Mouse (Mus musculus): ENCODE measurements around the gene Ffar1. TPM values are rescaled to one million over a fixed set of nuclear protein-coding genes. Genes with fewer than 3 reads are reported as not detected.
"Not testable (repeated sequence)": the region's sequence is repeated elsewhere in the genome, so short reads cannot be mapped to it uniquely, and the experiment has no call there.

Gene Ffar1
- polyA plus RNA-seq, 1 experiment from 2014 or later = not detected

DNA sequence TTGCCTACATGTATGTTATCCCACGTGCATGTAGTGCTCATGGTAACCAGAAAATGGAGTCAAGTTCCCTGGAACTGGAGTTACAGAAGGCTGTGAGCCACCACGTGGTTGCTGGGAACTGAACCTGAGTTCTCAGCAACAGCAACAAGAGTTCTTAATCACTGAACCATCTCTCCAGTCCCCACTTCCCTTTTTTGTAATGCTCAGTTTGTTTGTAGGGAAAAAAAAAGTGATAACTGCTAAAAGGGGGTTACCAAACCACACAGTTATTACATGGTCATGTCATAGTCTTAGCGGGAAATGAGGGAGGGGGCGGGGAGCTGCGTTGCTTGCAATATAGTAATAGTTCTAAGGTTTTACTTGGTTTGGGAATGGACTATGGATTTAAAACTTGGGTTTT is 19.3 kb downstream of the Ffar1 start:
- Histone ChIP-seq H3K36me3 (ENCODE audit: control insufficient read depth, insufficient read depth, low read length) (no peaks in the 10 kb centered on the region), H3K4me2 (replicated peaks; ENCODE audit: low read depth, low read length) (no peak overlapping the region), H3K9ac (ENCODE audit: low read depth, low read length) (no peak overlapping the region), H3K27ac (ENCODE audit: low read depth, low read length) (no peak overlapping the region), H3K27me3 (ENCODE audit: control insufficient read depth, insufficient read depth, low read length) (no peaks in the 10 kb centered on the region), H3K4me3 (ENCODE audit: low read length) (no peak overlapping the region), H3K4me1 (ENCODE audit: control insufficient read depth, insufficient read depth, low read length) (no peaks in the 10 kb centered on the region), H3K9me3 (ENCODE audit: control insufficient read depth, low read length) (no peaks in the 10 kb centered on the region)
- 80% methylated on average over 5 of the region's 5 CpGs for WGBS
- no peak for ATAC-seq (ENCODE audit: low FRiP score, low TSS enrichment)

DNA sequence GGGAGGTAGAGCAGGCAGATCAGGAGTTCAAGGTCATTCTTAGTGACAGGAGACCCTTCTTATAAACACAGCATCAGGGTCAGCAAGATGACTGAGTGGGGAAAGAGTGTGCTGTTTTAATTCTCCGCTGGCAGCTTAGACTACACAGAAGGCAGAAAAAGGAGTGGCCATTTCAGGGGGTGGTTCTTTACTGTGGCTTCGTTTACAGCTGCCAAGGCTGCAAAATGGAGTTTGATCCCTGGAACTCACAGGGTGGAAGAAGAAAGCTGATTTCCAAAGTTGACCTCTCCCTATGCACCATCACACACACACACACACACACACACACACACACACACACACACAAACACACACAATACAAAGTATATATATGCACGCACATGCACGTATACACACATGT is 20.0 kb downstream of the Ffar1 start:
- no peak for ATAC-seq (ENCODE audit: low FRiP score, low TSS enrichment)
- H3K9ac ChIP-seq (ENCODE audit: low read depth, low read length) = no peak overlapping the region
- 71% methylated on average over 4 of the region's 4 CpGs for WGBS

DNA sequence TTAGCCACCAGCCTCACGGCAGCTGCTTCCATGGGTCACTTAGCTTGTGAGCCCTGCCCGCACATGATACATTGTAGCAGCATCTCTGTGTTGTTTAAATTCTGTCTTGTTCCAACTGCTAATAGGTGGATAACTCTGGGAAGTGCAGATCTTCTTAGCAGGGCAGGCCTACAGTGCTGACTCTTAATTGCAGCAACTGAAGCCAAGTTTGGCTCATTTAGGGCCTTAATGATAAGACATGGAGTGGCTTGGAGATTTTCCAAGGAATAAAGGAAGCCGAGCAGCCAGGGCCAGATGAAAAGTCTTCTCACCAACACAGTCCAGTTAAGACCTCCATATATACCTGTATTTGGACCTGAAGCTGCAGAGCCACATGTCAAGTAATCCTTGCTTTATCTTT is 21.1 kb downstream of the Ffar1 start:
- Histone ChIP-seq H3K36me3 (ENCODE audit: control insufficient read depth, insufficient read depth, low read length) (no peaks in the 10 kb centered on the region), H3K9me3 (ENCODE audit: control insufficient read depth, low read length) (no peaks in the 10 kb centered on the region), H3K27me3 (ENCODE audit: control insufficient read depth, insufficient read depth, low read length) (no peaks in the 10 kb centered on the region), H3K27ac (ENCODE audit: low read depth, low read length) (no peak overlapping the region), H3K4me3 (ENCODE audit: low read length) (no peak overlapping the region), H3K9ac (ENCODE audit: low read depth, low read length) (no peak overlapping the region), H3K4me2 (replicated peaks; ENCODE audit: low read depth, low read length) (no peak overlapping the region), H3K4me1 (ENCODE audit: control insufficient read depth, insufficient read depth, low read length) (no peaks in the 10 kb centered on the region)
- WGBS = 79% methylated on average over 3 of the region's 3 CpGs
- no peak for ATAC-seq (ENCODE audit: low FRiP score, low TSS enrichment)

More for the DNA sequence above, 20.0 kb downstream of the Ffar1 start:
- no peaks in the 10 kb centered on the region for H3K9me3 ChIP-seq (ENCODE audit: control insufficient read depth, low read length)
- no peak overlapping the region for H3K27ac ChIP-seq (ENCODE audit: low read depth, low read length)
- no peak overlapping the region for H3K4me3 ChIP-seq (ENCODE audit: low read length)
- H3K4me1 ChIP-seq (ENCODE audit: control insufficient read depth, insufficient read depth, low read length) = no peaks in the 10 kb centered on the region
- H3K27me3 ChIP-seq (ENCODE audit: control insufficient read depth, insufficient read depth, low read length) = no peaks in the 10 kb centered on the region
- H3K4me2 ChIP-seq (replicated peaks; ENCODE audit: low read depth, low read length) = no peak overlapping the region
- no peaks in the 10 kb centered on the region for H3K36me3 ChIP-seq (ENCODE audit: control insufficient read depth, insufficient read depth, low read length)

DNA sequence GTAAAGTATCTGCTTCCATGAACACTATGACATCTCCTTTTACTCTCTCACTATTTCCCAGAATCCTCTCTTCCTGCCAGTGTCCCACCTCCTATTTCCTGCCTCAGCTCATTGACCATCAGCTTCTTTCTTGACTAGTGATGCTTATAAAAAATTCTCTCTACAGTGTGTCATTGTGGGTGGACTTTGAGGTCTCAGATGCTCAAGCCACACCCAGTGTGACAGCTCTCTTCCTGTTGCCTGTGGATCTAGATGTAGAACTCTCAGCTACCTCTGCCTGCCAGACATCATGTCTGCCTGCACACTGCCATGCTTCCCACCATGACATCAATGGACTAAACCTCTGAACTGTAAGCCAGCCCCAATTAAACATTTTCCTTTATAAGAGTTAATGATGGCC is 24.1 kb downstream of the Ffar1 start:
- H3K4me1 ChIP-seq (ENCODE audit: control insufficient read depth, insufficient read depth, low read length) = no peaks in the 10 kb centered on the region
- H3K9me3 ChIP-seq (ENCODE audit: control insufficient read depth, low read length) = no peaks in the 10 kb centered on the region
- no peaks in the 10 kb centered on the region for H3K36me3 ChIP-seq (ENCODE audit: control insufficient read depth, insufficient read depth, low read length)
- H3K4me2 ChIP-seq (replicated peaks; ENCODE audit: low read depth, low read length) = no peak overlapping the region
- no peaks in the 10 kb centered on the region for H3K27me3 ChIP-seq (ENCODE audit: control insufficient read depth, insufficient read depth, low read length)
- ATAC-seq (ENCODE audit: low FRiP score, low TSS enrichment) = no peak
- no peak overlapping the region for H3K4me3 ChIP-seq (ENCODE audit: low read length)
- no peak overlapping the region for H3K9ac ChIP-seq (ENCODE audit: low read depth, low read length)
- no peak overlapping the region for H3K27ac ChIP-seq (ENCODE audit: low read depth, low read length)

DNA sequence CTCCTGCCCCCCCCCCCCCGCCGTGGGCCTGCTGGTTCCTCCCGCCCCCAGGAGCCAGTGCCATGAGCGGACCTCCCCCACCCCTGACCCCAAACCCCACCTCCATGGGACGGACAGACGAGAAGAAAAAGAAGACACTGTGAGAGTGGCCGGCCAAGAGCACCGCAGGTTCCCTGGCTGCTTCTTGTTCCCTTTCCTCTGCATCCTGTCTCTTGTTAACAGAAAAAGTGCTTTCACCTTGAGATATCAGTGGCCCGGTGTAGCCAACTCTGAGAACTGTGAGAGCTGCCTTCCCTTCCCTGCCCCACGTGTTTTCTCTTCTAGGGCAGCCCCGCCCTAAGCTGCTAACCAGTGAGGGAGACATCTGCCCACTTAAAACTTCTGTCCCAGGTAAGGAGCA is 28.7 kb downstream of the Ffar1 start:
- ATAC-seq (ENCODE audit: low FRiP score, low TSS enrichment) = not testable (repeated sequence)

DNA sequence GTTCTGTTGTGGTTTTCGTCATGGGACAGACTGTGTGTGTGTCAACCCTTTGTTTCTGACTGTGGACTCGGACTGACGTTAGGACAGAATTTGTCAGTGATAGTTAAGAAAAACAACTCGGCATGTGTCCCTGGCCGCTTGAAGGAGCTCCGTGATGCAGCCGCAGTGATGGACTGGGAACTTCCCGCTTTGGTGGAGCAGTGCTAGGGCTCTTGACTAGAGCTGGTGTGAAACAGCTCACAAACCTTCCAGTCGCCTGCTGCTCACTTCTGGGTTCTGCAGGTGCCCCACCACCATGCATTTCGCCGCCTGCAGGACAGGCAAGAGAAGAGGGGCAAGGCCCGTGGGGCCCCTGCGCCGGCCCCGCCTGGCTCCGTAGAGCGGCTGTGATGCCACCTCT is 29.1 kb downstream of the Ffar1 start:
- H3K27ac ChIP-seq (ENCODE audit: low read depth, low read length) = no peak overlapping the region
- H3K4me2 ChIP-seq (replicated peaks; ENCODE audit: low read depth, low read length) = no peak overlapping the region
- ATAC-seq (ENCODE audit: low FRiP score, low TSS enrichment) = no peak
- H3K27me3 ChIP-seq (ENCODE audit: control insufficient read depth, insufficient read depth, low read length) = no peaks in the 10 kb centered on the region
- H3K36me3 ChIP-seq (ENCODE audit: control insufficient read depth, insufficient read depth, low read length) = no peaks in the 10 kb centered on the region
- H3K4me1 ChIP-seq (ENCODE audit: control insufficient read depth, insufficient read depth, low read length) = no peaks in the 10 kb centered on the region
- H3K9me3 ChIP-seq (ENCODE audit: control insufficient read depth, low read length) = no peaks in the 10 kb centered on the region
- no peak overlapping the region for H3K4me3 ChIP-seq (ENCODE audit: low read length)
- H3K9ac ChIP-seq (ENCODE audit: low read depth, low read length) = no peak overlapping the region
- 82% methylated on average over 9 of the region's 17 CpGs for WGBS

More for the DNA sequence above, 28.7 kb downstream of the Ffar1 start:
- not testable (repeated sequence) for H3K36me3 ChIP-seq (ENCODE audit: control insufficient read depth, insufficient read depth, low read length); H3K9me3 ChIP-seq (ENCODE audit: control insufficient read depth, low read length); H3K27ac ChIP-seq (ENCODE audit: low read depth, low read length); H3K27me3 ChIP-seq (ENCODE audit: control insufficient read depth, insufficient read depth, low read length); H3K4me3 ChIP-seq (ENCODE audit: low read length); H3K4me2 ChIP-seq (replicated peaks; ENCODE audit: low read depth, low read length); H3K4me1 ChIP-seq (ENCODE audit: control insufficient read depth, insufficient read depth, low read length); H3K9ac ChIP-seq (ENCODE audit: low read depth, low read length)
- WGBS = 49% methylated on average over 7 of the region's 11 CpGs

DNA sequence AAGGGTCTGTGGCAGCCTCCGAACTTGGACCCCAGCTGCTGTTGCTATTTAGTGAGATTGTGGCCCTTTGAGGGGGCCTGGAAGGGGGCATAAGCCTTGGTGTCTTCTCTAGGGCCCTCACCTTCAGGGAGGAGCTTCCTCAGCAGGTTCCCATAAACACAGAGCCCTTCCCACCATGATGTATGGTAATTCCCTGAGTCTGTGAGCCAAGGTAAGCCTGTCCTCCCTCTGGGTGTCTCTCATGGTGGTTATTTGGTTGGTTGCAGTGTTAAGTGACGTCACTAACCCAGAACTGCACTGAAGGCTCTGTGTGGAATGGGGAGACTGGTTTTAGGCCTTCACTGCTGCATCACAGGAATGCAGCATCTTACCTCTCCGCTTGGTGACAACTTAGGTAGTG is 31.9 kb downstream of the Ffar1 start:
- no peak overlapping the region for H3K9ac ChIP-seq (ENCODE audit: low read depth, low read length)
- WGBS = 69% methylated on average over 3 of the region's 3 CpGs
- H3K4me3 ChIP-seq (ENCODE audit: low read length) = no peak overlapping the region
- ATAC-seq (ENCODE audit: low FRiP score, low TSS enrichment) = no peak
- H3K27me3 ChIP-seq (ENCODE audit: control insufficient read depth, insufficient read depth, low read length) = no peaks in the 10 kb centered on the region
- H3K4me1 ChIP-seq (ENCODE audit: control insufficient read depth, insufficient read depth, low read length) = no peaks in the 10 kb centered on the region
- H3K4me2 ChIP-seq (replicated peaks; ENCODE audit: low read depth, low read length) = no peak overlapping the region
- H3K36me3 ChIP-seq (ENCODE audit: control insufficient read depth, insufficient read depth, low read length) = no peaks in the 10 kb centered on the region
- H3K9me3 ChIP-seq (ENCODE audit: control insufficient read depth, low read length) = no peaks in the 10 kb centered on the region
- no peak overlapping the region for H3K27ac ChIP-seq (ENCODE audit: low read depth, low read length)

DNA sequence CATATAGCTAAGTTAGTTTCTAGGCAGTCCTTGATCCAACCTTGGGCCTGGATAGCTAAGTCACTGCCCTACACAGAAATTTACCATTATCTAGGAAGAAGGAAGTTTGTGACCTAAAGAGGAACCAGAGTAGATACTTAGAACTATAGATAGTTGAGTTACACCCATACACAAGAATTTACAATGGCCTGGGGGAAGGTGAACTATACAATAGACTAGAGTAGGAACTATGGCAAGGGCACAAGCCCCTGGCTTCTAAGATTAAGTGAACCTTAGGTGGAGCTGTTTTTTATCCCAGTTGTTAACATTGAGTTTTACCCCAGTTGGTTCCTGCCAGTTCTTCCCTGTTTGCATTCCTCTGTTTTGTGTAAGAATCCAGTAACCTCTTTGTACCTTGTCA is 32.5 kb downstream of the Ffar1 start:
- H3K9me3 ChIP-seq (ENCODE audit: control insufficient read depth, low read length); H3K27ac ChIP-seq (ENCODE audit: low read depth, low read length); H3K4me2 ChIP-seq (replicated peaks; ENCODE audit: low read depth, low read length); ATAC-seq (ENCODE audit: low FRiP score, low TSS enrichment); H3K36me3 ChIP-seq (ENCODE audit: control insufficient read depth, insufficient read depth, low read length); H3K4me3 ChIP-seq (ENCODE audit: low read length); H3K9ac ChIP-seq (ENCODE audit: low read depth, low read length); H3K4me1 ChIP-seq (ENCODE audit: control insufficient read depth, insufficient read depth, low read length); H3K27me3 ChIP-seq (ENCODE audit: control insufficient read depth, insufficient read depth, low read length): not testable (repeated sequence)

DNA sequence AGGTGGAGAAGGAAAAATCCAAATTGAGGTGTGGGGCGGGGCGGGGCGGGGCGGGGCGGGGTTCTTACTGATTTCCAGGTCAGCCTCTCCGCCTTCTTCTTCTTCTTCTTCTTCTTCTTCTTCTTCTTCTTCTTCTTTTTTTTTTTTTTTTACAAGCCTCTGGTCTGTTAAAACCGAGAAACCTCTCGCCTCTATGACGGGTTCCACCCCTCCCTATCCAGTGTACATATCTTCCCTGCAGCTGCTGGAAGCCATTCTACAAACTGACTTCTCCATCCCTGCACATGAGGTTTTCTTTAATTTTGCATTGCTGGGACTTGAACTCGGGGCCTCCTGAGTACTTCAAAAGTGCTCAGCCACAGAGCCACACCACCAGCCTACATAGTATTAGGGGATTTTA is 34.7 kb downstream of the Ffar1 start:
- ATAC-seq (ENCODE audit: low FRiP score, low TSS enrichment) = no peak
- H3K4me2 ChIP-seq (replicated peaks; ENCODE audit: low read depth, low read length) = no peak overlapping the region
- 93% methylated on average over 10 of the region's 10 CpGs for WGBS
- H3K27ac ChIP-seq (ENCODE audit: low read depth, low read length) = no peak overlapping the region
- no peaks in the 10 kb centered on the region for H3K27me3 ChIP-seq (ENCODE audit: control insufficient read depth, insufficient read depth, low read length)
- no peak overlapping the region for H3K4me3 ChIP-seq (ENCODE audit: low read length)
- no peaks in the 10 kb centered on the region for H3K4me1 ChIP-seq (ENCODE audit: control insufficient read depth, insufficient read depth, low read length)
- H3K36me3 ChIP-seq (ENCODE audit: control insufficient read depth, insufficient read depth, low read length) = no peaks in the 10 kb centered on the region
- H3K9ac ChIP-seq (ENCODE audit: low read depth, low read length) = no peak overlapping the region
- H3K9me3 ChIP-seq (ENCODE audit: control insufficient read depth, low read length) = no peaks in the 10 kb centered on the region

DNA sequence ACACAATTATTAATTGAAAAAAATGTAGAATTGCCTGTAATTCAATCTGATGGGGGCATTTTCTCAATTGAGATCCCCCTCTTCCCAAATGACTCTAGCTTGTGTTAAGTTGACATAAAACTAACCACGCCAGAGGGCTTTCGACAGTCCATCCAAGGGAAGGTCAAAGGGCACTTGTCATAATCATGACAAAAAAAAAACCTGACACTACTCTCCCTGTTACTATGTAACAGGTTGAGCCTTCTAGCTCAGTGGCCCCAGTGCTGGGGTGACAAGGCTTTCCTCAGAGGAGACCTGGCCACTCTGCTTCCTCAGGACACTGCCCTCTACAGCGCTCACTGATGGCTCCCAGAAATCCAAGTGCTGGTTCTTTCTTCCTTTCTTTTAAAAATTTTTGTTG is 37.1 kb downstream of the Ffar1 start:
- ATAC-seq (ENCODE audit: low FRiP score, low TSS enrichment) = no peak
- Histone ChIP-seq H3K36me3 (ENCODE audit: control insufficient read depth, insufficient read depth, low read length) (no peaks in the 10 kb centered on the region), H3K9me3 (ENCODE audit: control insufficient read depth, low read length) (no peaks in the 10 kb centered on the region), H3K9ac (ENCODE audit: low read depth, low read length) (no peak overlapping the region), H3K4me3 (ENCODE audit: low read length) (no peak overlapping the region), H3K27ac (ENCODE audit: low read depth, low read length) (no peak overlapping the region), H3K4me2 (replicated peaks; ENCODE audit: low read depth, low read length) (no peak overlapping the region), H3K27me3 (ENCODE audit: control insufficient read depth, insufficient read depth, low read length) (no peaks in the 10 kb centered on the region), H3K4me1 (ENCODE audit: control insufficient read depth, insufficient read depth, low read length) (peaks cover 6% of the 10 kb centered on the region; the same call in 1 of the 2 replicates)
- WGBS = 92% methylated on average over 3 of the region's 3 CpGs
